ENCODE assay signal across 8 mouse cellular contexts in the genomic region with DNA sequence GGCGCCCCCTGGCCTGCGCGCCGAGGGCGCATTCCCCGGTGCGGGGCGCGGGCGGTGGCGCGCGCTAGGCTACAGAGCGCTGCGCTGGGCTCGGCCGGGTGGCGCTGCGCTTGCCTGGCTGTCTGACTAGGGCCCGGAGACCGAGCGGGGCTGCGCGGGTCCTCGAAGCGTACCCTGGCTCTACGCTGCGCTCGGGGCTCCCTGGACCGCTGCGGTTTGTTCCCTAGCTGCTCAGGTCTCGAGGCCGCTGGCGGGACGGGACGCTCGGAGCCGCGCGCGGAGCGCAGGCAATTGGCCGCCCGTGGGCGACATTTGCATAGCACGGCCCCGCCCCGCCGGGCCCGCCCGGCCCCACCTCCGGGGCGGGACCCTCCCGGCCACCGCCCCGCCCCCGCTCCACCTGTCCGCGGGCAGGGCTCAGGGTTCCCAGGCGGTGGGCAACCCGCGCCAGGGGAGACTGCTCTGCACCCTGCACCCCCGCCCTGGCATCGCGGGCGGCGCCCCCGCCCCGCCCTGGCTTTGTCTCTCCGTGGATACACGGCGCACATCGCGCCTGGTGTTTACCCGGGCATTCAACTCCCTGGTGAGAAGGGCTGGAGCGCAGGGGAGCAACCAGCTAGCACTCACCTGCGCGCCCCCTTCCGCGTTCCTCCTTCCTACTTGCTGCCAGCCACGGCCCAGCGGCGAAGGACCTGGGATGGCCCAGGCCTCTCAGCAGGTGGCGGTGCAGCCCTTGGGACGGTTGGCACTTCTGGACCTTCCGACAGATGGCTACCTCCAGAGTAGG. TPM values are rescaled to one million over a fixed set of nuclear protein-coding genes. Genes with fewer than 3 reads are reported as not detected.
DNase-seq lines count a peak whose midpoint lies in the region; ATAC-seq and TF ChIP-seq lines count a peak whose summit lies in the region.

A gene (minus strand): TSS at position 779 of the 787 bp plus-strand sequence.

- TF ChIP-seq EP300 in heart, postnatal 0 days (IDR thresholded peaks at IDR 0.05; ENCODE audit: low read depth): no peak

- peak within 1 kb of the TSS; percentile 84 for H3K9ac ChIP-seq in forebrain, embryonic 12.5 days
- peak within 1 kb of the TSS; percentile 53 for H3K9ac ChIP-seq in heart, postnatal 0 days (replicated peaks; ENCODE audit: low read depth, low read length)

- H3K27me3 ChIP-seq in forebrain, embryonic 12.5 days: peaks cover 61% of the 10 kb centered on the region
- H3K27me3 ChIP-seq in heart, postnatal 0 days (ENCODE audit: control insufficient read depth, insufficient read depth, low read length): peaks cover 53% of the 10 kb centered on the region

- peaks cover 1% of the 10 kb centered on the region; the same call in 1 of the 2 replicates for H3K36me3 ChIP-seq in forebrain, embryonic 12.5 days (replicated peaks)
- no peaks in the 10 kb centered on the region for H3K36me3 ChIP-seq in heart, postnatal 0 days (replicated peaks; ENCODE audit: control insufficient read depth, insufficient read depth, low read length)

- H3K4me3 ChIP-seq in forebrain, embryonic 12.5 days (replicated peaks): peak within 1 kb of the TSS; percentile 69
- H3K4me3 ChIP-seq in heart, postnatal 0 days (ENCODE audit: low read depth, low read length): peak within 1 kb of the TSS; percentile 61
- H3K4me3 ChIP-seq in olfactory bulb, adult 2 months (ENCODE audit: insufficient read depth, low read depth, low read length): peak within 1 kb of the TSS; percentile 69

- peak within 1 kb of the TSS; percentile 97 for H3K4me2 ChIP-seq in forebrain, embryonic 12.5 days
- peak within 1 kb of the TSS; percentile 91 for H3K4me2 ChIP-seq in heart, postnatal 0 days (ENCODE audit: low read depth, low read length)

- WGBS in forebrain, embryonic 12.5 days: 1% methylated on average over 53 of the region's 86 CpGs
- under 1% methylated on average over 77 of the region's 86 CpGs for whole genome bisulfite sequencing in heart, postnatal 0 days
- WGBS in olfactory bulb, adult 2 months: 3% methylated on average over 85 of the region's 86 CpGs

- peak; percentile 73 for DNase-seq in ES-CJ7 (ENCODE audit: low read depth, low spot score)
- peak; percentile 57 for DNase-seq in c-Kit-positive CD71-positive TER-119-positive erythroid progenitor cells, embryonic 14.5 days (ENCODE audit: low spot score)
- DNase-seq in heart, postnatal 0 days (ENCODE audit: low spot score): peak; percentile 46
- peak; percentile 89 to 94 for DNase-seq in kidney, postnatal 36 days
- peak; percentile 85 to 91 for DNase-seq in lung, adult 18-20 months
- DNase-seq in thymus, adult 18-20 months: peak; percentile 71 to 74

- H3K27ac ChIP-seq in forebrain, embryonic 12.5 days: peak within 1 kb of the TSS; percentile 80
- peak within 1 kb of the TSS; percentile 46 for H3K27ac ChIP-seq in heart, postnatal 0 days (ENCODE audit: low read depth)
- H3K27ac ChIP-seq in olfactory bulb, adult 2 months (ENCODE audit: insufficient read depth, low read depth, low read length): no peak within 1 kb of the TSS

- peak; percentile 63 for TF ChIP-seq CTCF in heart, postnatal 0 days (IDR thresholded peaks at IDR 0.05; ENCODE audit: low read depth)
- no peak for TF ChIP-seq CTCF in olfactory bulb, adult 2 months (IDR thresholded peaks at IDR 0.05; ENCODE audit: insufficient read depth, low read depth, low read length)

- peaks cover 63% of the 10 kb centered on the region for H3K4me1 ChIP-seq in forebrain, embryonic 12.5 days
- peaks cover 21% of the 10 kb centered on the region for H3K4me1 ChIP-seq in heart, postnatal 0 days (ENCODE audit: control insufficient read depth, insufficient read depth)
- peaks cover 43% of the 10 kb centered on the region for H3K4me1 ChIP-seq in olfactory bulb, adult 2 months (ENCODE audit: control insufficient read depth, insufficient read depth, low read length)

- H3K9me3 ChIP-seq in forebrain, embryonic 12.5 days: no peaks in the 10 kb centered on the region
- no peaks in the 10 kb centered on the region for H3K9me3 ChIP-seq in heart, postnatal 0 days (replicated peaks; ENCODE audit: control insufficient read depth, low read length)

- ATAC-seq in forebrain, embryonic 12.5 days (ENCODE audit: low FRiP score): peak; percentile 79
- peak; percentile 85 for ATAC-seq in heart, postnatal 0 days (ENCODE audit: insufficient read depth, low read depth)

- TF ChIP-seq POLR2A in olfactory bulb, adult 2 months (IDR thresholded peaks at IDR 0.05; ENCODE audit: insufficient read depth, low read depth, low read length): no peak

RNA-seq across cellular contexts. Expression of the gene that starts here (rescaled TPM):
- 13.2 and 15.2 TPM in 2 replicates for polyA plus RNA-seq in forebrain, embryonic 12.5 days (2016; fragmentation: Nextera tagmentation; extraction: Ambion mirVana)
- 38.4 and 59.5 TPM in 2 replicates for total RNA-seq in heart, postnatal 0 days (2014; rRNA removed; ENCODE audit: low replicate concordance)
- 2.6 and 2.7 TPM in 2 replicates for polyA plus RNA-seq in heart, postnatal 0 days (2015; fragmentation: Nextera tagmentation; extraction: Ambion mirVana)
- polyA plus RNA-seq in olfactory bulb, adult 2 months (2012; ENCODE audit: insufficient read depth, insufficient read length, low replicate concordance, missing spikeins): not detected in 2 replicates
